Mouse (Mus musculus) liver, embryonic 14.5 days (tissue): ENCODE results near the gene Cnksr3.

Source experiments
- CTCF ChIP-seq: IDR thresholded peaks from 2 replicates; pipeline ENCODE4 v1.5.1; 2016; ENCODE audit warnings: antibody characterized with exemption, low read depth, control low read depth
- EP300 ChIP-seq: IDR thresholded peaks from 2 replicates; pipeline ENCODE4 v1.6.1; 2016; ENCODE audit warnings: antibody characterized with exemption, low read depth

DNA sequence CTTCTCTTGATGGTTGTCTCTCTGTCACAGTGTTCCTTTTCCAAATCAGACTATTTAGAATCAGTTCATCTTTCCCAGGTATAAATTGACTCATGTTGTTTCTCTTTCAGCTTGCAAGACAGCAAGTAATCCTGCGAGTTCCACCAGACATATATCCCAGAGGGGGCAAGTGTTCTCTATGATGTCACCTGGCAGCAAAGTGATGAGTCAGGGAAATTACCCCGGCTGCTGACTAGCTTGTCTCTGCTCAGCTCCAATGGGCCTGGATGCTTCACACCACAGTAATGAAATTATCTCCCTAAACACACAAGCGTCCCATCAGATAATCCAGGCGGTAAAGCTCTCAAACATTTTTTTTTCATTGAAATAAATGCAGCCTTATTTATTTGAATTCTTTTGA is 2.7 kb upstream of the Cnksr3 start:
- TF ChIP-seq CTCF (no peak), EP300 (no peak)
